Mouse (Mus musculus): ENCODE data around the gene Hyal4.

DNA sequence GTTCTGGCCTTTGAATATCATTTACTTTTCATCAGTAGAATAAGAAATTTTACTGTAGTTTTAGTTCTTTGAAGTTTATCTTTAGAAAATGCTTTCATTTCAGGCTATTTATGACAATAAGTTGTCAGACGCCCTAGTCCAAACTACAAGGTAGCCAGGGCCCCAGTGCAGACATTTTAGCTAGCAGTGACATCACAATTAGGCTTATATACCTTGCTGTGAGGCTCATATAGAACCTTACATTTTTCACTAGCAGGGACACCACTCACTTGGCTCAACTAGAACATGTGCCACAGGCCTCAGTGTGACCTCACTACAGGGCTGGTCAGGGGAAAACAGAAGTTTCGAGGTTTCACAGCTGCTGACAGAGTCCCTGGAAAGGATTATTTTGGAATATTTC, 40.6 kb upstream of the Hyal4 start:
- TF ChIP-seq CTCF (IDR thresholded peaks at IDR 0.05; ENCODE audit: low read depth) = no peak
- TF ChIP-seq EP300 (IDR thresholded peaks at IDR 0.05; ENCODE audit: low read depth) = no peak
